Mouse (Mus musculus) spleen, postnatal 10 days (tissue): ENCODE data around the gene Slc23a2.

Source experiments
- DNase-seq, 2 experiments: peaks; one replicate each; pipeline ENCODE4 v3.0.0; 2021 to 2022; ENCODE audit warnings: low spot score in 2 of 2

Slc23a2 gene

GRCm38 (mm10) chr2:132021616-132022015, 123.3 kb downstream of the Slc23a2 start:
- DNase-seq = no peak

GRCm38 (mm10) chr2:132020991-132021541, 123.8 kb downstream of the Slc23a2 start:
- DNase-seq = peak in 1 of 2 experiments; percentile 67

GRCm38 (mm10) chr2:132020420-132020819, 124.5 kb downstream of the Slc23a2 start:
- no peak for DNase-seq

- DNase-seq = peak in 1 of 2 experiments; percentile 65
These were observed 125.5 kb downstream of the Slc23a2 start for GRCm38 (mm10) chr2:132019372-132019811.

- no peak for DNase-seq
These were observed 126.8 kb downstream of the Slc23a2 start for GRCm38 (mm10) chr2:132018156-132018555.

GRCm38 (mm10) chr2:132017611-132018010, 127.3 kb downstream of the Slc23a2 start:
- DNase-seq = no peak

- DNase-seq = no peak
These were observed 128.9 kb downstream of the Slc23a2 start for GRCm38 (mm10) chr2:132016034-132016433.

- no peak for DNase-seq
These were observed 131.8 kb downstream of the Slc23a2 start for GRCm38 (mm10) chr2:132013152-132013551.

GRCm38 (mm10) chr2:132010781-132011180, 134.1 kb downstream of the Slc23a2 start:
- DNase-seq = no peak

- no peak for DNase-seq
These were observed 136.7 kb downstream of the Slc23a2 start for GRCm38 (mm10) chr2:132008186-132008585.

- DNase-seq = no peak
These were observed 137.5 kb downstream of the Slc23a2 start for GRCm38 (mm10) chr2:132007475-132007819.

- DNase-seq = peak in 1 of 2 experiments; percentile 56
These were observed 138.1 kb downstream of the Slc23a2 start for GRCm38 (mm10) chr2:132006561-132007474.

- DNase-seq = no peak
These were observed 139.5 kb downstream of the Slc23a2 start for GRCm38 (mm10) chr2:132005445-132005844.

GRCm38 (mm10) chr2:132004495-132005136, 140.3 kb downstream of the Slc23a2 start:
- no peak for DNase-seq

GRCm38 (mm10) chr2:132003916-132004315, 141.0 kb downstream of the Slc23a2 start:
- no peak for DNase-seq
